Mouse (Mus musculus) C2C12 (cell line): ENCODE data around the gene Plekhm1.

Experiments
- CEBPB ChIP-seq: IDR thresholded peaks from one replicate; pipeline ENCODE4 v1.6.1; 2011; ENCODE audit warnings: low read depth, mild to moderate bottlenecking, control low read depth, moderate library complexity
- CTCF ChIP-seq: IDR thresholded peaks from one replicate; pipeline ENCODE4 v1.5.1; 2011; ENCODE audit not compliant: control insufficient read depth, insufficient read depth, insufficient read length
- FOSL1 ChIP-seq: IDR thresholded peaks from one replicate; pipeline ENCODE4 v1.8.0; 2011; ENCODE audit warnings: mild to moderate bottlenecking, low read length; ENCODE audit not compliant: poor library complexity, insufficient read depth, severe bottlenecking
- MAX ChIP-seq: IDR thresholded peaks from one replicate; pipeline ENCODE4 v1.6.1; 2011; ENCODE audit warnings: mild to moderate bottlenecking, control low read depth
- MYOD1 ChIP-seq: IDR thresholded peaks from one replicate; pipeline ENCODE4 v1.6.1; 2011; ENCODE audit warnings: low read depth; ENCODE audit not compliant: control insufficient read depth, insufficient read length
- MYOG ChIP-seq: IDR thresholded peaks from one replicate; pipeline ENCODE4 v1.6.1; 2011; ENCODE audit not compliant: control insufficient read depth, insufficient read length; ENCODE audit errors: extremely low read depth
- USF1 ChIP-seq: IDR thresholded peaks from one replicate; pipeline ENCODE4 v1.6.1; 2011; ENCODE audit warnings: low read depth, mild to moderate bottlenecking, control low read depth, moderate library complexity

DNA sequence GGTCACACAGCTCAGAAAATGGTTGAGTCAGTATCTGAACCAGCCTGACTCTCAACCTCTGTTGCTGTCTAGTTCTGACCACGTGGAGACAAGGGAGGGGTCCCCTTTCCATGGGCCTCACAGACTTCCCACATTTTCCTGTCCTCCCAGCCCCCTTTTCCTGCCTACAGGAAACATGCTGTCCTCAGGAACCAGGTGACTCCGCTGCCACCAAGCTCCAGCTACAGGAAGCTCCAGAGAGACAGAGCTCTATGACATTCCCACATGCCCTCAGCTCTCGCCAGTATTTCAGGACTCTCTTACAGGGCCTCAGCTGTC, 41.3 kb downstream of the Plekhm1 start:
- TF ChIP-seq CTCF, result no peak
- no peak for TF ChIP-seq MAX
- TF ChIP-seq MYOG, result no peak
- no peak for TF ChIP-seq USF1
- no peak for TF ChIP-seq MYOD1
- TF ChIP-seq CEBPB, result no peak
- no peak for TF ChIP-seq FOSL1
